Mouse (Mus musculus) right cerebral cortex, postnatal 36 days (tissue): ENCODE results near the gene Galns.
"Not testable (repeated sequence)": the region's sequence is repeated elsewhere in the genome, so short reads cannot be mapped to it uniquely, and the experiment has no call there.

Source experiments
- DNase-seq, 2 experiments: peaks; one replicate each; pipeline ENCODE4 v3.0.0; 2022; ENCODE audit warnings: low spot score in 2 of 2, mixed read lengths in 1 of 2

The Galns gene

GRCm38 (mm10) chr8:122596031-122596430 lies 15.2 kb downstream of the Galns start:
- no peak for DNase-seq

GRCm38 (mm10) chr8:122593783-122594507 lies 17.3 kb downstream of the Galns start:
- DNase-seq: no peak

- no peak for DNase-seq
These were observed 18.0 kb downstream of the Galns start for GRCm38 (mm10) chr8:122593240-122593639.

GRCm38 (mm10) chr8:122586749-122587148 lies 24.5 kb downstream of the Galns start:
- DNase-seq: no peak

GRCm38 (mm10) chr8:122586171-122586570 lies 25.1 kb downstream of the Galns start:
- DNase-seq: no peak

GRCm38 (mm10) chr8:122585411-122585891 lies 25.8 kb downstream of the Galns start:
- no peak for DNase-seq

GRCm38 (mm10) chr8:122584981-122585380 lies 26.3 kb downstream of the Galns start:
- DNase-seq: no peak

GRCm38 (mm10) chr8:122580926-122581325 lies 30.3 kb downstream of the Galns start:
- DNase-seq: no peak

- DNase-seq: no peak
These were observed 32.1 kb downstream of the Galns start for GRCm38 (mm10) chr8:122579196-122579595.

GRCm38 (mm10) chr8:122577116-122577515 lies 34.1 kb downstream of the Galns start:
- no peak for DNase-seq

- DNase-seq: peak; percentile 93 to 95
These were observed 34.6 kb downstream of the Galns start, which contains the start of gene Aprt for GRCm38 (mm10) chr8:122576648-122577022. TSS of gene Aprt (minus strand) at chr8:122576909.

- DNase-seq: no peak
These were observed 35.3 kb downstream of the Galns start for GRCm38 (mm10) chr8:122575735-122576647.

GRCm38 (mm10) chr8:122575286-122575685 lies 36.0 kb downstream of the Galns start:
- DNase-seq: no peak

GRCm38 (mm10) chr8:122574667-122575251 lies 36.5 kb downstream of the Galns start:
- DNase-seq: no peak

GRCm38 (mm10) chr8:122574264-122574663 lies 37.0 kb downstream of the Galns start:
- no peak for DNase-seq

GRCm38 (mm10) chr8:122573577-122573976 lies 37.7 kb downstream of the Galns start:
- no peak for DNase-seq

GRCm38 (mm10) chr8:122573176-122573575 lies 38.1 kb downstream of the Galns start:
- not testable (repeated sequence) for DNase-seq

- DNase-seq: no peak
These were observed 38.5 kb downstream of the Galns start for GRCm38 (mm10) chr8:122572751-122573150.

- no peak for DNase-seq
These were observed 39.5 kb downstream of the Galns start for GRCm38 (mm10) chr8:122571750-122572267.

- no peak for DNase-seq
These were observed 40.1 kb downstream of the Galns start for GRCm38 (mm10) chr8:122571153-122571552.

- no peak for DNase-seq
These were observed 41.3 kb downstream of the Galns start for GRCm38 (mm10) chr8:122569996-122570395.

- DNase-seq: no peak
These were observed 41.9 kb downstream of the Galns start for GRCm38 (mm10) chr8:122569329-122569728.
